Mouse (Mus musculus) layer of hippocampus, adult 11-12 months (tissue): Measurements from ENCODE around the gene Asns.
"Not testable (repeated sequence)": the region's sequence is repeated elsewhere in the genome, so short reads cannot be mapped to it uniquely, and the experiment has no call there.

Source experiments
- DNase-seq: peaks from one replicate; pipeline ENCODE4 v3.0.0; 2022; ENCODE audit warnings: low spot score

Asns gene

GRCm38 (mm10) chr6:7676194-7676901 is 16.7 kb downstream of the Asns start:
- DNase-seq = no peak

- DNase-seq = no peak
These were observed 20.4 kb downstream of the Asns start for GRCm38 (mm10) chr6:7672438-7673253.

- no peak for DNase-seq
These were observed 21.6 kb downstream of the Asns start for GRCm38 (mm10) chr6:7671429-7671828.

GRCm38 (mm10) chr6:7670588-7670987 is 22.5 kb downstream of the Asns start:
- DNase-seq = no peak

- DNase-seq = no peak
These were observed 23.3 kb downstream of the Asns start for GRCm38 (mm10) chr6:7669721-7670120.

- no peak for DNase-seq
These were observed 24.7 kb downstream of the Asns start for GRCm38 (mm10) chr6:7668332-7668731.

GRCm38 (mm10) chr6:7665902-7666301 is 27.2 kb downstream of the Asns start:
- DNase-seq = not testable (repeated sequence)

- DNase-seq = no peak
These were observed 31.6 kb downstream of the Asns start for GRCm38 (mm10) chr6:7661455-7661854.

GRCm38 (mm10) chr6:7660377-7661080 is 32.5 kb downstream of the Asns start:
- DNase-seq = peak; percentile 13

GRCm38 (mm10) chr6:7656601-7657000 is 36.5 kb downstream of the Asns start:
- DNase-seq = no peak

- no peak for DNase-seq
These were observed 44.6 kb downstream of the Asns start for GRCm38 (mm10) chr6:7648458-7648857.
